Mouse (Mus musculus) heart, postnatal 10 days (tissue): ENCODE measurements around the gene Fndc3a. TPM values are rescaled to one million over a fixed set of nuclear protein-coding genes. Genes with fewer than 3 reads are reported as not detected.

Source experiments
- DNase-seq, 2 experiments: peaks; one replicate each; pipeline ENCODE4 v3.0.0; 2021
- intact Hi-C: fragments of 180-260 bp; cut with DNase I; formaldehyde crosslinking; loops from one replicate; pipeline ENCODE4 v1.15.1; 2025
- total RNA-seq, 2 experiments: library from RNA; stranded (reverse); gene quantifications; 2 replicates each; pipeline ENCODE4 v1.2.3; 2021

Gene Fndc3a
- total RNA-seq, 2 experiments from 2014 or later = 13.8 to 19.8 TPM

- DNase-seq = no peak
- intact Hi-C loops = no loop called here
These were observed 24.9 kb downstream of the Fndc3a start for GRCm38 (mm10) chr14:72684857-72685370.

DNA sequence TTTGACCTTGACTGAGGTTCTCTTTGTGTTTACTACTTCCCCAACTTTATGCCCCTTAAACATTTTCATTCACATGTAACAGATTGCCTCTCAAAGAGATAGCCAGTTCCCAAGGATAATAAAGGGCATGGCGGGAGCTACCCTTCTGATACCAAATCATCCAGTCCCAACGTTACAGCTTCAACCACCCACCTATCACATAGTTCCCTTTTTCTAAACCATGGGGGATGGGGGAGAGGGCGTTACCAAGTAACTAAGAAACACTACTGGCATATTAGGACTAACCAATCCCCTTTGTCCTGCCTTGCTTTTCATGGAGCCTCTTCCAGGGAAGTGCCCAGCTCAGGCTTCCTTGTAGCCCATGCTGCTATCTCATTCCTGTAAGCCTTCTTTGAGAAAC lies 32.6 kb downstream of the Fndc3a start:
- intact Hi-C loops = no loop called here
- DNase-seq = no peak

DNA sequence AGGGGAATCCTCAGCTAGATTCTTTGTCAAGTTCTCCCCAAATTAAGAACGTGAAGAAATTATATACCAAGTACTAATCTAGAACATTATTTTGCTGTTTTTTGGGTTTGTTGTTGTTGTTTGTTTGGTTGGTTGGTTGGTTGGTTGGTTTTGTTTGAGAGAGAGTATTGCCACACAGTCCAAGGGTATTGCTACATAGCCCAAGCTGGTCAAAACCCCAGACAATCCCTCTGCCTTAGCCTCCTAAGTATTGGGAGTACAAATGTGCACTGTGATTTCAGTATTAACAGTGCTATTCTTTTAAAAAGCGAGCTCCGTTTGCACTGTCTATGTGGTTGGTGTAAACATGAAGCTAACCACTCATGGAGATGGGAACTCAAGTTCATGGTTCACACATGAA lies 37.9 kb downstream of the Fndc3a start:
- intact Hi-C loops = no loop called here
- DNase-seq = no peak

DNA sequence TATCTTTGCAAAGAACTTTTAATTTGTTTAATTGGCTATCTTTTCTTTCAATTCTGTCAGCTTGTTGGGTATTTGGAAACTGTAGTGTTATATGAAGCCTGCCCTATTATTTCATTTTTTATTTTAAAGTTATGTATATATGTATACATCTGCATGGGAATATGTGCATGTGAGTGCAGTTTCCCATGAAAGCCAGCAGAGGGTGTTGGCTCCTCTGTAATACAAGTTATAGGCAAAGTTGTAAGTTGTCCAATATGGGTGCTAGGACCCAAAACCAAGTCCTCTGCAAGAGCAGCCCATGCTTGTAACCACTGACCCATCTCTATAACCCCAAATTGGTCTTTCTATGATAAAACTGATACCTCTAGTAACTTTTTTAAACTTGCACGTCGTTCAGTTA lies 38.8 kb downstream of the Fndc3a start:
- intact Hi-C loops = no loop called here
- DNase-seq = no peak

DNA sequence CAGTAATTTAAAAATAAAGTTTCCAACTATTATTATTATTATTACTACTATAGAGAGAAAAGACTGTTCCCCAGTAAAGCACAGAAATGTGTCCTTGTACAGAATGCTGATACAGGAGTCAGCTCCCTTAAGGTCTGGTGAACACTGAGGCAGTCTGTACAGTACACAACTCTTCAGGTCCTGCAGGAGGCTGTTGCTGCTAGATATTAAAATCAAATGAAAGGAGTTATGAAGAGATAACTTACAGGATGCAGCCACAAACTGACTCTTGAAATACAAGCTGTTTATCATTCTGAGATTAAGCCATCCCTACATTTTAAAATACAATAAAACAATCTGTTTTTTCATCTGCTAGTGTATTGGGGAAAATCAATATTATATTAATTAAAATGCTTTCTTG lies 60.5 kb downstream of the Fndc3a start:
- intact Hi-C loops = no loop called here
- DNase-seq = no peak

DNA sequence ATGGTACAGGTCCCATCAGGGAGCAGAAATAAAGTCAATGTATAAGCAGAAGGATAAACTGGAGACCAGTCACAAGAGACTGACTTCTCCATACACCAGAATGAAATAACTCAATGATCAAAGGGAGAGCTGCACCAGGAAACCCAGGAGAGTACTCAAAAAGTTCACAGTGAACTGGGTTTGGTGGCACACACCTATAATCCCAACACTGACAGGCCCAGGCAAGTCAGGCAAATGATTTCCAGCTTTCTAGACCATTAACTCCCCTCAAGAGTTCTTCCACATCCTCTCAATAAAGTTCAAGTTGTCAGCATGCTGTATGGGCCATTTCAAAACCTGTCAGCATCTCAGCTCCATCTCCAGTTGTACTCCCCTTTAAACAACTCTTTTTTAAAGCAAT lies 64.3 kb downstream of the Fndc3a start:
- intact Hi-C loops = no loop called here
- DNase-seq = no peak

GRCm38 (mm10) chr14:72644620-72645019 lies 65.2 kb downstream of the Fndc3a start:
- intact Hi-C loops = no loop called here
- DNase-seq = no peak

GRCm38 (mm10) chr14:72638507-72638906 lies 71.3 kb downstream of the Fndc3a start:
- intact Hi-C loops = no loop called here
- no peak for DNase-seq

DNA sequence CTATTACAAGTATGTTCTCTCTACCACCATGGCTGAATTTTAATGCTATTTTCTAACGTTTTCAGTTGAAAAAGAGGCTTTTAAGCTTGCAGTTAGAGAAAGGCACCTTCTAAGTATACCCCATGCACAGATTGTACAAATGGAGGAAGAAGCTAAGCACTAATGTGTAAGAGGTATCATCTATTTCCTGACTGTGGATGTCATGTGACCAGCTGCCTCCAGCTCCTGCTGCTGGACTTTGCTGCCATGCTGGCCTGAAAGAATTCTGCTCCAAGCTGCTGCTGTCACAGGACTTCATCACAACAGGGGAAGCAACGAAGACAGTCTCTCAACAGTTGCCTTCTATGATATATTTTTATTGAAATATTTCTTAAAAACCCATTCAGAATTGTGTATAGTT lies 76.2 kb downstream of the Fndc3a start:
- intact Hi-C loops = no loop called here
- no peak for DNase-seq

DNA sequence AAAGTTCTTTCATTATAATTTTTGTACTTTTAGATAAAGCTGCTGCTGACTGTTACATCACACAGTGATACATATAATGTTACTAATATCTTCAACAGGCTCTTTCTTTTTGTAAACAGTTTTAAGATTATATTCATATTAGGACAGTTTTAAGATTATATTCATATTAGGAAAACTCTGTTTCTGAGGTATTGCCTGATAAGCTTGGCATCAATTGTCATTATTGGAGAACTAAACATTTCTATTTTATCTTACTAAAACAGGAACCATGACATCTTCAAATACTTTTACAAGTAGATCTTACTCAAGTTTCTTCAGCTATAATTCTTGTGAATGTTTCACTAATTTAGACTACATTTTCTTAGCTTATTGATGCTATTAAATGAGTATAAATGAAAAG lies 84.4 kb downstream of the Fndc3a start:
- no peak for DNase-seq
- intact Hi-C loops = no loop called here

DNA sequence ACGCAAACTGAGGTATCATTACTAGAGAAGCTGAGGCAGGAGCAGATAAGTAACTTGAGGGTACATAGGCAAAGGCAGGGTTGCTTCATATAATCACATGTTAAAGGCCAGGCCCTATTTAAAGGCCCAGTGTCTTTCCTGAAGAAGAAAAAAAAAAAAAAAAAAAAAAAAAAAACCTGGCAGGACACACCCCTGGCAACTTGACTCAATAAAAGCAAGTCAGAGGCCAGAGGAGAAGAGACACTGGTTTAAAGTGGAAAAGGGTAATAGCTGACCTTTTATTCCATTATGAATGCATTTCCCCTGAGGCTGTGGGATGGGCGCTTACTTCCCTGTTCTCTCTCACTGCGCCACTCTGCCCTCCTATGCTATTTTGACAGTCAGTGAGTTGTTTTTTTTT lies 105.7 kb downstream of the Fndc3a start:
- DNase-seq = peak in 1 of 2 experiments; percentile 5
- intact Hi-C loops = loop anchor here (5.0 kb wide), 1 partner anchor 108 kb away; the partner anchor contains the start of gene Fndc3a

GRCm38 (mm10) chr14:72603194-72603521 lies 106.6 kb downstream of the Fndc3a start:
- no peak for DNase-seq
- intact Hi-C loops = loop anchor here (5.0 kb wide), 1 partner anchor 109 kb away; the partner anchor contains the start of gene Fndc3a

DNA sequence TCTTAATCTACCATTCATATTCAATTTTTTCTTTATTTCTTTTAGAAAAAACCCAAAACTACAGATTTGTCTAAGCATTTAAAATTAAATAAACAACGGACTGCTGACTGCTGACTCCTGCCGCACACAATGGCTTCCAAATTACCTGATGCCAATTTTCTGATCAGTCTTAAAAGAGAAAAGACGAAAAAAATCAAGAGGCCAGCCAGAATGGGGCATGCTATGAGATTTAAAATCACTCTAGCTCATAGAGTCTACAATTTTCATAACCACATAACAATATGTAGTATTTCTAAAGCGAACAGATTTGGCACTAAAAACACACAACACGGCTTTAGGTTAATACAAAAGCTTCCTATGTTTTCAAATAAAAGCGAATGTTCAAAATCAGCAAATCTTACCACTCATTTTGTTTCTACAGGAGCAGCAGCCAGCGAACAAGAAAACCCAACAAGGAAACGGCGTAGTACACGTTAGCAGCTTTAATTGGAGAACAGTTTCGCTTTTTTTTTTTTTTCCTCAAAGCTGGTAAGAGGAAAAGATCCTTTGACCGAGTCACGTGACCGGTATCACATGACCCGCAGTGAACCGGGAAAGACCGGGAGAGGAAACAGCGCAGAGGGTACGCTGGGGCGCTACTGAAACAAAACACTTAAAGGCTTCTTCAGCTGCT lies 107.1 kb downstream of the Fndc3a start:
- intact Hi-C loops = loop anchor here (5.0 kb wide), 1 partner anchor 110 kb away; the partner anchor contains the start of gene Fndc3a
- DNase-seq = peak; percentile 91 to 94

DNA sequence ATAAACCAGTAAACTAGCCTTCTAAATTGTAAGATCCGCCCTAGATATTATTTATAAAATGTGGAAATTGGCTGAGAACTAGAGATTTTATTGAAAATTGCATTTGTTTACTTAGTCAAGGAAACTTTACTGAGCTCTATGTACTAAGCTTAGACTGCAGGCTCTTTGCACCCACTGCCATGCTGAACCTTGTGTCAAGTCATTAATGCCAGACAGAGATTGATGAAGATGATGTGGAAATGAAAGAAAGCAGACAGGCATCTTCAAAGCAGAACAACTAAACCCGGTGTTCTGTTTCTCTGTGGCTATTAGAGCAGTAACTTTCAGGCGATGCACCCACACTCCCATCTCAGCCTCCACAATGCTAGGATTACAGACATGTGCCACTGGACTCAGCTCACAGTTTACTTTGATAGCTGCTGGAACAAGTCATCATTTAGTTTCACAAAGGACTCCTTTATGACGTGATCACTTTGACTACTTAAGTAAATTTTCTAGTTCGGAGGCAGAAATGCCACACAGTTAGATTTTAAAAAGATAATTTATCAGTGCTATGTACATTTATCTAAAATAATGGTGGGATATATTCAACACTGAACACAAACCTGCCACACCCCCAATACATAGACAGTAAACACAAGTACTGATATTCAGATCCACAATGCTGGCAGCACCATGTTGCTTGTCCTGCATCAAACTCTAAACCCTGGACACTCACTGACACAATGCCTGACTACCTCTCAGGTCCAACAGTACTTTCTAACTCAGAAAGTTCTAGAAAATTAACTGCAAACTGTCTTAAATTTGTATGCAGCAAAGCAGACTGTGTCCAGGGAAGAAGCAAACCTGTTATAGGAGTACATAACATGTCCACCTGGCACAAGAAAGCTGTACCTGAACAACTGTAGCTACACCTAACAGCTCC lies 108.2 kb downstream of the Fndc3a start:
- DNase-seq = peak in 1 of 2 experiments; percentile 10
- intact Hi-C loops = loop anchor here (5.0 kb wide), 1 partner anchor 111 kb away; the partner anchor contains the start of gene Fndc3a

- intact Hi-C loops = loop anchor here (5.0 kb wide), 1 partner anchor 112 kb away; the partner anchor contains the start of gene Fndc3a
These were observed 109.4 kb downstream of the Fndc3a start for GRCm38 (mm10) chr14:72600375-72600774.

DNA sequence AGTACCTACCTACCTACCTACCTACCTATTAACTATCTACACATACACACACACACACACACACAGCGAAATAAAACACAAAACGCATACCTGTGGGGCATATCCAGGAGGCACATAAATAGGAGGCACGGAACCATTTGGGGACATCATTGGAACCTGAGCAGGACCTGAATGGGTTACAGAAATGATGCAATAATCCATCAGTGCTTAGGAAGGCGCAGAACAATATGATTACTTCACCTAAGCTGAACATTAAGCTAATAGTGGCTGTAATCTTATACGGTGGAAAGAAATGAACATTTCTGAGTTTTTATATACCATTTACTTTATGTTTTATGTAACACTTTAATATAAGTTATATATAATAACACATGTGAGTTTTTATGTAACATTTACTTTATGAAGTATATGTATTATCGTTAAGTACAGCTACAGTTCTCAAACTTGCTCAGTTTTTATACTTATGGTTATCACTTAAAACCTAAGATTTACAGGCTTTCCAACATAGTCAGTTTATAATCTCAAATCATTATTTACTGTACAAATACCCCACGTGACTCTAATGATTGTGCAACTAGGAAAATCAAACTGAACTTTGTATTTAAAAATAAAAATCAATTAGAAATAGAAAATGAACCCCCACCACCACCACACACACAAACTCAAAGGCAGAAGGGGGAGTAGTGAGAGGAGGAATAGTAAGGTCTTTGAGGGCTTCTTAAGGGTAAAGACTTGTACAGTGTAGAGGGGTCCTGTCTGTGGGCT lies 110.6 kb downstream of the Fndc3a start:
- intact Hi-C loops = no loop called here
- no peak for DNase-seq

More at GRCm38 (mm10) chr14:72600375-72600774, 109.4 kb downstream of the Fndc3a start:
- DNase-seq = no peak

- intact Hi-C loops = no loop called here
- DNase-seq = no peak
These were observed 115.6 kb downstream of the Fndc3a start for GRCm38 (mm10) chr14:72594191-72594590.

DNA sequence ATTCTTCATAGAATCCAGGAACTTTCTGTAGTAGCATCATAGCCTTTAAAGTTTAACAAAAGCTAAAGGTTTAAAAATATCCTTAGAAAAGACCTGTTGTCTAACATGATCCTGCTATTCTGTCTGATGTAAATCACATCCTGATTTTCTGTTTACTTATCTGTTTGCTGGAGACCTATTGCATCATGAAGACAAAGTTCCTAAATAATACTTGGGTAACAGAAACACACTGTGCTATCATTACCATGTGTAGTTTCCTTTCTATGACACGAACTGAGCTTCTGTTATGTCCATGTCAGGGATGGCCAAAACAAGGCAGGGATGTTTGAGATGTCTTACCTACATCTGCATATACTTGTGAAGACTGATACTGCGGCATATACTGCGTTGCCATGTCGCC lies 120.4 kb downstream of the Fndc3a start:
- DNase-seq = no peak
- intact Hi-C loops = no loop called here

DNA sequence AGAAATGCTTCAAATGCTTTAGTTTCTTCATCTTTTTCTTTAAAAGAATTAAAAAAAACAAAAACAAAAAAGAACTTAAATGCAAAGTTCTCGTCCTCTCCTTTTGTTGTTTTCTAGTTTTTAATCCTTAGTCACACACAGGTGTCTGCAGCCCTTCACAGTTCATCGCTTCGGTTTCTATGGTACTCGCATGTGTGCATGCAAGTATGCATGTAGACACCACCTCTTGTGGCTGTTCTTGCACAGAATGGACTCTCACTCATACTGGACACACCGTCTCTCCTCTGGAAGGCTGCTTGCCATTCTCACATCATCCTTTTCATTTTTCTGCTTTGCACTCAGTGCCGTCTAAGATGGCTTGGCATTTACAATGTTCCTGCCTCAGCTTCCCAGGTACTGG lies 126.8 kb downstream of the Fndc3a start:
- intact Hi-C loops = no loop called here
- DNase-seq = no peak

GRCm38 (mm10) chr14:72580991-72581390 lies 128.8 kb downstream of the Fndc3a start:
- DNase-seq = peak in 1 of 2 experiments; percentile 5
- intact Hi-C loops = no loop called here

DNA sequence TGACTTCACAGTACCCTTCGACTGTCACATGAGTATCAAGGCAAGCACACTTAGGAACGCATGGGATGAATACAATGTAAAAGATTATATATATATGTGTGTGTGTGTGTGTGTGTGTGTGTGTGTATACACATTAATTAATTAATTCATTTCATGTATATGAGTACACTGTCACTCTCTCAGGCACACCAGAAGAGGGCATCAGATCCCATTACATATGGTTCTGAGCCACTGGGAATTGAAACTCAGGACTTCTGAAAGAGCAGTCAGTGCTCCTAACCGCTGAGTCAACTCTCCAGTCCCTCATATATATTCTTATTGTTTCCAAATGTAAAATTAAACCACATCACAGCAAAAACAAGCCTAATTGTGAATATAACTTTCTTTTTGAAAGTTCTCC lies 133.5 kb downstream of the Fndc3a start:
- intact Hi-C loops = loop anchor here (5.0 to 10.0 kb wide), 2 partner anchors 409 to 521 kb away; no protein-coding TSS in a partner anchor
- no peak for DNase-seq
